9 mouse cellular contexts compared by ENCODE assay signal in the genomic region with DNA sequence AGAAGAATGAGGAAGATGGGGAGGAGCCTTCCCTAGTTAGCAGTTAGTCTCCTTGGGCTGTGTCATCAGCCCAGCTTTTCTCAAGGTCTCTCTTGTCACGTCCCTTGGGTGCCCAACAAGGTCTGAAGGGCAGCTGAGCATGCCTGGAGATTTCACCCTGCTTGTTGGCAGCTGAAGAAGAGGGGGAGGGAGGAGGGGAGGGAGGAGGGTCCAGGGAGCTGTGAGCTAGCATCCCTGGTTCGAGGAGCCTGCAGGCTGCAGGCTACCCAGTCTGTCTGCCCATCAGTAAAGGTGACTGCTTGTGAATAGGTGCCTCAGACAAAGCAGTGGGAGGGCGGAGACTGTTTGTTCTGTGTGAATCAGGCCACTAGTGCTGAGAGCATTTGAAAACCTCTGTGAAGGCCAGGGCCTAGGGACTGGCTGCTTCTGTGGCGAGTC. TPM values are rescaled to one million over a fixed set of nuclear protein-coding genes. Genes with fewer than 3 reads are reported as not detected.
DNase-seq lines count a peak whose midpoint lies in the region; ATAC-seq and TF ChIP-seq lines count a peak whose summit lies in the region.
"Had no signal": no experiment of that assay in that cellular context is flagged by ENCODE, and none has a peak within 500 bp of the region (broad histone marks: within the 10 kb centered on the region; RNA-seq: fewer than 3 reads in every experiment).

No protein-coding gene starts in this region.

- no peak overlapping the region for H3K9ac ChIP-seq in kidney, postnatal 0 days (ENCODE audit: low read depth, low read length)
- 0 out of 2 replicates have a peak overlapping the region, but pooled peaks have one; percentile 5 for H3K9ac ChIP-seq in stomach, embryonic 16.5 days (ENCODE audit: low read length)
- no peak overlapping the region for H3K9ac ChIP-seq in hindbrain, embryonic 13.5 days

- H3K4me3 ChIP-seq in kidney, postnatal 0 days (replicated peaks; ENCODE audit: low read depth, low read length), result no peak overlapping the region
- H3K4me3 ChIP-seq in stomach, embryonic 16.5 days (replicated peaks; ENCODE audit: low read length), result no peak overlapping the region
- H3K4me3 ChIP-seq in hindbrain, embryonic 13.5 days, result no peak overlapping the region

- no peaks in the 10 kb centered on the region for H3K27me3 ChIP-seq in kidney, postnatal 0 days (ENCODE audit: insufficient read depth, low read length)
- no peaks in the 10 kb centered on the region for H3K27me3 ChIP-seq in stomach, embryonic 16.5 days (ENCODE audit: control insufficient read depth, insufficient read depth, low read length)
- peaks cover 60% of the 10 kb centered on the region for H3K27me3 ChIP-seq in hindbrain, embryonic 13.5 days

- H3K4me1 ChIP-seq in kidney, postnatal 0 days (replicated peaks; ENCODE audit: insufficient read depth, low read length), result peaks cover 36% of the 10 kb centered on the region
- H3K4me1 ChIP-seq in stomach, embryonic 16.5 days (ENCODE audit: control insufficient read depth, insufficient read depth, low read length), result peaks cover 47% of the 10 kb centered on the region
- peaks cover 43% of the 10 kb centered on the region for H3K4me1 ChIP-seq in hindbrain, embryonic 13.5 days (replicated peaks)

- H3K36me3 ChIP-seq in kidney, postnatal 0 days (ENCODE audit: insufficient read depth, low read length), result no peaks in the 10 kb centered on the region
- no peaks in the 10 kb centered on the region for H3K36me3 ChIP-seq in stomach, embryonic 16.5 days (ENCODE audit: control insufficient read depth, insufficient read depth, low read length)
- no peaks in the 10 kb centered on the region for H3K36me3 ChIP-seq in hindbrain, embryonic 13.5 days

- ATAC-seq in kidney, postnatal 0 days (replicated peaks; ENCODE audit: low FRiP score, low read depth), result no peak
- ATAC-seq in stomach, embryonic 16.5 days (ENCODE audit: insufficient read depth, low FRiP score), result no peak
- no peak for ATAC-seq in hindbrain, embryonic 13.5 days (ENCODE audit: low FRiP score)
- ATAC-seq: midbrain, embryonic 16.5 days had no signal

- peak; percentile 12 for DNase-seq in embryo, embryonic 10 days (ENCODE audit: low spot score)
- DNase-seq in embryo, embryonic 11 days, result no peak
- peak; percentile 38 for DNase-seq in retina, postnatal 1 day
- DNase-seq in retina, embryonic 14.5 days (ENCODE audit: low spot score), result no peak
- DNase-seq in kidney, postnatal 0 days (ENCODE audit: low spot score), result no peak
- DNase-seq in spleen, postnatal 36 days (ENCODE audit: low spot score in 2 of 2), result no peak

- 26% methylated on average over 4 of the region's 4 CpGs for WGBS in kidney, postnatal 0 days
- 45% methylated on average over 4 of the region's 4 CpGs for WGBS in stomach, embryonic 16.5 days
- WGBS in hindbrain, embryonic 13.5 days, result 23% methylated on average over 4 of the region's 4 CpGs

- H3K27ac ChIP-seq in kidney, postnatal 0 days, result peak overlapping the region; percentile 11; the same call in 1 of the 2 replicates
- peak overlapping the region; percentile 77 for H3K27ac ChIP-seq in stomach, embryonic 16.5 days (ENCODE audit: low read length)
- H3K27ac ChIP-seq in hindbrain, embryonic 13.5 days, result no peak overlapping the region

- H3K4me2 ChIP-seq in kidney, postnatal 0 days (ENCODE audit: low read length), result 0 out of 2 replicates have a peak overlapping the region, but pooled peaks have one; percentile 7
- H3K4me2 ChIP-seq in stomach, embryonic 16.5 days (ENCODE audit: low read depth, low read length), result peak overlapping the region; percentile 19; the same call in 1 of the 2 replicates
- H3K4me2 ChIP-seq in hindbrain, embryonic 13.5 days, result no peak overlapping the region

- TF ChIP-seq CTCF in kidney, postnatal 0 days (IDR thresholded peaks at IDR 0.05; ENCODE audit: low read depth), result no peak

- no peaks in the 10 kb centered on the region for H3K9me3 ChIP-seq in kidney, postnatal 0 days (replicated peaks; ENCODE audit: low read length)
- H3K9me3 ChIP-seq in stomach, embryonic 16.5 days (replicated peaks; ENCODE audit: control insufficient read depth, low read length), result no peaks in the 10 kb centered on the region
- H3K9me3 ChIP-seq in hindbrain, embryonic 13.5 days, result no peaks in the 10 kb centered on the region

RNA-seq across cellular contexts. Expression of a gene that starts 52.7 kb away (rescaled TPM):
- polyA plus RNA-seq in kidney, postnatal 0 days (2015; fragmentation: Nextera tagmentation; extraction: Ambion mirVana), result 9.0 and 10.4 TPM in 2 replicates
- polyA plus RNA-seq in stomach, embryonic 16.5 days (2015; fragmentation: Nextera tagmentation; extraction: Ambion mirVana), result 13.5 and 14.1 TPM in 2 replicates
- 2.5 and 3.2 TPM in 2 replicates for polyA plus RNA-seq in hindbrain, embryonic 13.5 days (2015; fragmentation: Nextera tagmentation; extraction: Ambion mirVana)

Comparison
In these comparisons a context has a peak if more than half of its experiments do, and no peak if none do; other contexts are left out.
1. DNase-seq: peak in embryo, embryonic 10 days (single experiment) and retina, postnatal 1 day (single experiment); none in embryo, embryonic 11 days (single experiment), retina, embryonic 14.5 days (single experiment), kidney, postnatal 0 days (single experiment) and spleen, postnatal 36 days (0 of 2).